Mouse (Mus musculus) embryonic facial prominence, embryonic 15.5 days (tissue): ENCODE data around the gene Atxn2. TPM values are rescaled to one million over a fixed set of nuclear protein-coding genes. Genes with fewer than 3 reads are reported as not detected.

Experiments used
- ATAC-seq: fragments of 200-750 bp; cut with Nextera tagmentation; 2 replicates; pipeline ENCODE4 v1.8.0; 2017; ENCODE audit warnings: low read depth, moderate TSS enrichment; ENCODE audit not compliant: insufficient number of reproducible peaks, low FRiP score, low TSS enrichment
- H3K27ac ChIP-seq: fragments of 300-500 bp; sonication (generic); replicated peaks from 2 replicates; pipeline ENCODE4 v1.5.1; 2015; ENCODE audit warnings: mild to moderate bottlenecking, inconsistent platforms
- H3K27me3 ChIP-seq: fragments of 300-500 bp; sonication (generic); 2 replicates; pipeline ENCODE4 v1.6.1; 2015; ENCODE audit warnings: inconsistent platforms
- H3K36me3 ChIP-seq: fragments of 300-500 bp; sonication (generic); 2 replicates; pipeline ENCODE4 v1.6.1; 2015; ENCODE audit warnings: mild to moderate bottlenecking, inconsistent platforms
- H3K4me1 ChIP-seq: fragments of 300-500 bp; sonication (generic); 2 replicates; pipeline ENCODE4 v1.6.1; 2015; ENCODE audit warnings: inconsistent platforms
- H3K4me2 ChIP-seq: fragments of 300-500 bp; sonication (generic); replicated peaks from 2 replicates; pipeline ENCODE4 v1.6.1; 2015; ENCODE audit warnings: mild to moderate bottlenecking, inconsistent platforms
- H3K4me3 ChIP-seq: fragments of 300-500 bp; sonication (generic); replicated peaks from 2 replicates; pipeline ENCODE4 v1.5.1; 2015; ENCODE audit warnings: mild to moderate bottlenecking, inconsistent platforms
- H3K9ac ChIP-seq: fragments of 300-500 bp; sonication (generic); 2 replicates; pipeline ENCODE4 v1.6.1; 2015; ENCODE audit warnings: inconsistent platforms
- H3K9me3 ChIP-seq: fragments of 300-500 bp; sonication (generic); replicated peaks from 2 replicates; pipeline ENCODE4 v1.6.1; 2016; ENCODE audit warnings: inconsistent platforms
- WGBS: fragments of 180-500 bp; shearing (Covaris S2); methylation state at CpG from one replicate; pipeline ENCODE4 v1.1.7; 2015; 5-methylcytosine and 5-hydroxymethylcytosine counted together
- polyA plus RNA-seq: library from polyadenylated mRNA; unstranded; fragments of >200 nt; fragmentation: Nextera tagmentation; extraction: Ambion mirVana; gene quantifications from 2 replicates; pipeline ENCODE4 v1.2.1, GENCODE M21; 2015

The Atxn2 gene
- polyA plus RNA-seq, 1 experiment from 2014 or later = 60.5 TPM

- peak overlapping the region; percentile 95 for H3K27ac ChIP-seq
- peak overlapping the region; percentile 73 for H3K4me2 ChIP-seq
- ATAC-seq = peak; percentile 60
- no peaks in the 10 kb centered on the region for H3K36me3 ChIP-seq
- no peaks in the 10 kb centered on the region for H3K27me3 ChIP-seq
- peak overlapping the region; percentile 97 for H3K4me3 ChIP-seq
- 0% methylated on average over 40 of the region's 57 CpGs for WGBS
- no peaks in the 10 kb centered on the region for H3K9me3 ChIP-seq
- peaks cover 24% of the 10 kb centered on the region for H3K4me1 ChIP-seq
- peak overlapping the region; percentile 90 for H3K9ac ChIP-seq
Measured at GRCm38 (mm10) chr5:121711928-121712231, 743 bp downstream of the Atxn2 start.

DNA sequence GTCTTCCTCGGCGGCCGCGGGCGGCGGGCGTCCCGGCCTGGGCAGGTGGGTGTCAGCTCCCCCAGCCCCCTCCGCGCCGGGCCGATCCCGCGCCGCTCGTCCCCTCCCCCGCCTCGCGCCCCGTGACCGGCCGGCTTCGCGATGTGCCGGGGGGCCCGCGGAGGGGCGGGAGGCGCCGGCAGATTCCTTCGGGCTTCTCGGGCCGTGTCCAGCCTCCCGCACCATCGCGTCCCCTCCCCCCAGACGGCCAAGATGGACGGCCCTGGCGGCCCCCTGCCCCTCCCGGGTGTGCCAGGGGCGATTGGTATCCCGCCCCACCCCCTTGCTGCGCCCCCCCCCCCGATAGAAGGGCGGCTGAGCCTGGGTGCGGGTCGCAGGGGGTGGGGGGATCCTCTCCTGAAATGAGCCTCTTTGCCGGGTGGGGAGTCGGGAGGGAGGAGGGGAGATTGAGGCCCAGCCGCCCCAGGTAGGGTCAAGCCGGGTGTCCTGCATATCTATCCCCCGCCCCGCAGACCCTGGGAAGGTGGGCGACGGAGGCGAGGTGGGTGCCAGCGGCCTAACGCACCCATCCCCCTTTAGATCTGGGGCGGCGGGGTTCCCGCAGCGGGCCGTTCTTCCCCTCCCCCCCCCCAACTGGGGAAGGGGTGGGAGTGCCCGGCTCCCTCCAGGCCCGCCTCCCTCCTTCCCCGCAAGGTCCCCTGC lies 1.2 kb downstream of the Atxn2 start:
- Histone ChIP-seq H3K4me2 (peak overlapping the region; percentile 73), H3K4me1 (peaks cover 24% of the 10 kb centered on the region), H3K9ac (peak overlapping the region; percentile 90), H3K9me3 (no peaks in the 10 kb centered on the region), H3K27ac (peak overlapping the region; percentile 95), H3K27me3 (no peaks in the 10 kb centered on the region), H3K36me3 (no peaks in the 10 kb centered on the region; the same call in 1 of the 2 replicates), H3K4me3 (peak overlapping the region; percentile 97)
- under 1% methylated on average over 55 of the region's 66 CpGs for WGBS
- ATAC-seq = peak; percentile 43

DNA sequence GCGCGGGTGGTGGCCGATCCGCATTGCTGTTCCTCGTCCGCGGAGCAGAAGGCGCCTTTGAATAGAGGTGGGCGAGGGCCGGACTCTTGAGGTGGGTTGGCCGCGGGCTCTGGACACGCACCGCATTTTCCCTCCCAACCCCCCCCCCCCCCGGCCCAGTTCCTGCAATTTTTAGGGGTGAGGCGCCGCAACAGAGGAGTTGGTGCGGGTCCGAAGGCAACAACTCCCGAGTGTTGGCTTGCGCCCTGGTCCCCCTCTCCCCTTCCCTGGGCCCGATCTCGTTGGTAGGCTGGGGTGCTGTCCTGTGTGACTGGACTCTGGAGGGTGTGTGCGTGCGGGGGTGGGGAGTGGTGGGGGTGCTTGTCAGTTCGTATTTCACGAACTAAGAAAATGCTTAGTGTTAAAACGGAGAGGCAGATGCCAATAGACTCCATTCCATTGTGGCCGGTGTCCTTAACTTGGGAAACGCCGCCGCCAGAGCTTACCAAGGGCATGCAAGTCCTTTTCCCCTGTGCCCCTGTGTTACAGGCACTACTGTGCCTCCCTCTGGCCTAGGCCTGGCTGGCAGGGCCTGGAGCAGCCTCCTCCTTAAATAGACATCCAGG lies 1.9 kb downstream of the Atxn2 start:
- Histone ChIP-seq H3K27ac (peak overlapping the region; percentile 95), H3K36me3 (no peaks in the 10 kb centered on the region; the same call in 1 of the 2 replicates), H3K4me3 (peak overlapping the region; percentile 97), H3K27me3 (no peaks in the 10 kb centered on the region), H3K4me1 (peaks cover 24% of the 10 kb centered on the region), H3K9ac (peak overlapping the region; percentile 90), H3K4me2 (peak overlapping the region; percentile 73), H3K9me3 (no peaks in the 10 kb centered on the region)
- ATAC-seq = 0 out of 2 replicates have a peak, but pooled peaks have one; percentile 29
- WGBS = 0% methylated on average over 30 of the region's 32 CpGs

- no peak for ATAC-seq
- Histone ChIP-seq H3K27me3 (no peaks in the 10 kb centered on the region), H3K27ac (no peak overlapping the region), H3K4me1 (peaks cover 28% of the 10 kb centered on the region), H3K36me3 (no peaks in the 10 kb centered on the region; the same call in 1 of the 2 replicates), H3K9ac (no peak overlapping the region), H3K4me3 (no peak overlapping the region), H3K4me2 (peak overlapping the region; percentile 73), H3K9me3 (no peaks in the 10 kb centered on the region)
- 68% methylated on average over 1 of the region's 1 CpGs for WGBS
Measured at GRCm38 (mm10) chr5:121714331-121714730, 3.2 kb downstream of the Atxn2 start.

- Histone ChIP-seq H3K4me1 (peaks cover 28% of the 10 kb centered on the region), H3K4me3 (no peak overlapping the region), H3K27ac (no peak overlapping the region), H3K36me3 (no peaks in the 10 kb centered on the region; the same call in 1 of the 2 replicates), H3K4me2 (no peak overlapping the region), H3K27me3 (no peaks in the 10 kb centered on the region), H3K9me3 (no peaks in the 10 kb centered on the region), H3K9ac (no peak overlapping the region)
- ATAC-seq = no peak
- whole genome bisulfite sequencing = 81% methylated on average over 6 of the region's 6 CpGs
Measured at GRCm38 (mm10) chr5:121714928-121715327, 3.8 kb downstream of the Atxn2 start.

GRCm38 (mm10) chr5:121718462-121718861 lies 7.3 kb downstream of the Atxn2 start:
- H3K4me1 ChIP-seq = peaks cover 37% of the 10 kb centered on the region

GRCm38 (mm10) chr5:121720888-121721585 lies 9.9 kb downstream of the Atxn2 start:
- ATAC-seq = no peak
- H3K4me3 ChIP-seq = no peak overlapping the region
- H3K27ac ChIP-seq = no peak overlapping the region
- no peaks in the 10 kb centered on the region; the same call in 1 of the 2 replicates for H3K36me3 ChIP-seq
- peaks cover 19% of the 10 kb centered on the region for H3K4me1 ChIP-seq
- no peak overlapping the region for H3K9ac ChIP-seq
- WGBS = 82% methylated on average over 5 of the region's 5 CpGs
- H3K4me2 ChIP-seq = no peak overlapping the region
- H3K9me3 ChIP-seq = no peaks in the 10 kb centered on the region
- H3K27me3 ChIP-seq = no peaks in the 10 kb centered on the region

More at GRCm38 (mm10) chr5:121718462-121718861, 7.3 kb downstream of the Atxn2 start:
- Histone ChIP-seq H3K36me3 (no peaks in the 10 kb centered on the region; the same call in 1 of the 2 replicates), H3K27me3 (no peaks in the 10 kb centered on the region), H3K4me3 (no peak overlapping the region), H3K9ac (no peak overlapping the region), H3K4me2 (no peak overlapping the region), H3K9me3 (no peaks in the 10 kb centered on the region), H3K27ac (no peak overlapping the region)
- no peak for ATAC-seq
- WGBS = 78% methylated on average over 5 of the region's 5 CpGs

DNA sequence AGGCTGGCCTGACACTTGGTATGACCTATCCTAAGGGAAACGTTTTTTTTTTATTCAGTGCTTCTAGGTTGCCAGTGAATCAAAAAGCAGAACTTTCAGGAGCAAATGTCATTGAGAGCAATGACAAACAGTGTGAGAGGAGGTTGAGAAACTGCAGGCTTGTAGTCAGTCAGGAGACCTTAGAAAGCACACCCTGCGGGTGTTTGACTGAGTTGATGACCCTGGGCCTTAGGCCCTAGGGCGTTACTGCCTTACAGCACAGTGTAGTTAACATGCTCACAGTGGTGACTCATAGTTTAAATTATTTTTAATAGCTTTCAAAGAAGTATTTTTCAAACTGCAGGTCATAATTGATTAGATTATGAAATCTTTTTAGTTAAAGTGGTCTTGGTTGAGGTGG lies 10.7 kb downstream of the Atxn2 start:
- no peak overlapping the region for H3K9ac ChIP-seq
- no peak for ATAC-seq

DNA sequence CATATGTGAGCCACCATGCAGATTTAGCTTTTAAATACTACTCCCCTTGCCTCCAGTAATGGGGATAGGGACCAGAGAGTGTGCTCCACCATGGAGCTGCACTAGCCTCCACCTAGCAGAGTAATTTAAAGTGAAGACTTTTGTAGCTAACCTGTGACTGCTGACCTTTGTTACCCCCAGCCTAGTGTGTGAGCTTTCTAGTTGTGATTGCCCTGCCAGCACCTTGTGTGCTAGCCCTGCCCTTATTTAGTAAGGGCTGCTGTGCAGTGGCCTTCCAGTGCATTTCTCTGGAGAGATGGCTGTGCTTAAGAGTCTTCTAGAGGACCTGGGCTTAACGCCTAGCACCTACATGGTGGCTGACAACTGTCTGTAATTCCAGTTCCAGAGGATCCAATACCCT lies 13.5 kb downstream of the Atxn2 start:
- Histone ChIP-seq H3K4me3 (no peak overlapping the region), H3K4me2 (no peak overlapping the region), H3K36me3 (no peaks in the 10 kb centered on the region), H3K4me1 (0 out of 2 replicates have a peak, but pooled peaks cover 12% of the 10 kb centered on the region), H3K27ac (no peak overlapping the region), H3K9me3 (no peaks in the 10 kb centered on the region), H3K27me3 (no peaks in the 10 kb centered on the region), H3K9ac (no peak overlapping the region)
- 78% methylated on average over 1 of the region's 1 CpGs for WGBS
- ATAC-seq = no peak

More for the DNA sequence above, 10.7 kb downstream of the Atxn2 start:
- peaks cover 16% of the 10 kb centered on the region for H3K4me1 ChIP-seq
- no peaks in the 10 kb centered on the region for H3K27me3 ChIP-seq
- 68% methylated on average over 3 of the region's 3 CpGs for WGBS
- no peak overlapping the region for H3K4me3 ChIP-seq
- no peak overlapping the region for H3K27ac ChIP-seq
- H3K36me3 ChIP-seq = no peaks in the 10 kb centered on the region; the same call in 1 of the 2 replicates
- no peak overlapping the region for H3K4me2 ChIP-seq
- no peaks in the 10 kb centered on the region for H3K9me3 ChIP-seq

- no peaks in the 10 kb centered on the region for H3K9me3 ChIP-seq
- H3K36me3 ChIP-seq = 0 out of 2 replicates have a peak, but pooled peaks cover 7% of the 10 kb centered on the region
- H3K27ac ChIP-seq = no peak overlapping the region
- ATAC-seq = no peak
- 95% methylated on average over 2 of the region's 2 CpGs for WGBS
- H3K9ac ChIP-seq = no peak overlapping the region
- H3K4me3 ChIP-seq = no peak overlapping the region
- no peak overlapping the region for H3K4me2 ChIP-seq
- H3K27me3 ChIP-seq = no peaks in the 10 kb centered on the region
- no peaks in the 10 kb centered on the region for H3K4me1 ChIP-seq
Measured at GRCm38 (mm10) chr5:121730057-121730456, 18.9 kb downstream of the Atxn2 start.

DNA sequence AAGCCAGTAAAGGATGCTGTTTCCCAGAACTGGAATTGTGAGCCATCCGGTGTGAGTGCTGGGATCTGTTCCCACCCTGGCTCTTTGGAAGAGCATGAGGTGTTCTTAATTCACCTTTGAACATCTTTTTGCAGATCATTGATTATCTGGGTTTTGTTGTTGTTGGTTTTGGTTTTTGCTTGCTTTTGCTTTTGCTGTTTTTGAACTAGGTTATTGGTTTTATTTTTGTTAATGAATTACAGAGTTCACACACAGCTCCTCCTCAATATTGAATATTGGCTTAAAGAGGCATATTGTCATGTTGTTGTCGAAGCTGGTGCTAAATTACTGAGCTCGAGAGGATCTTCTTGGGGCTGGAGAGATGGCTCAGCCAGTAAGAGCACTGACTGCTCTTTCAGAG lies 25.5 kb downstream of the Atxn2 start:
- Histone ChIP-seq H3K36me3 (peaks cover 10% of the 10 kb centered on the region; the same call in 1 of the 2 replicates), H3K4me3 (no peak overlapping the region), H3K9me3 (no peaks in the 10 kb centered on the region), H3K4me1 (0 out of 2 replicates have a peak, but pooled peaks cover 2% of the 10 kb centered on the region), H3K4me2 (no peak overlapping the region), H3K27me3 (no peaks in the 10 kb centered on the region), H3K27ac (no peak overlapping the region), H3K9ac (no peak overlapping the region)
- WGBS = 96% methylated on average over 3 of the region's 3 CpGs
- no peak for ATAC-seq
